Mouse (Mus musculus) CD4-positive, CD25-positive, alpha-beta regulatory T cell, adult 2 months (primary cell): Measurements from ENCODE around the gene Slc7a4.

Experiments
- DNase-seq: peaks from one replicate; pipeline ENCODE4 v3.0.0-alpha.2; 2012; ENCODE audit warnings: low read depth, low spot score

The Slc7a4 gene

DNA sequence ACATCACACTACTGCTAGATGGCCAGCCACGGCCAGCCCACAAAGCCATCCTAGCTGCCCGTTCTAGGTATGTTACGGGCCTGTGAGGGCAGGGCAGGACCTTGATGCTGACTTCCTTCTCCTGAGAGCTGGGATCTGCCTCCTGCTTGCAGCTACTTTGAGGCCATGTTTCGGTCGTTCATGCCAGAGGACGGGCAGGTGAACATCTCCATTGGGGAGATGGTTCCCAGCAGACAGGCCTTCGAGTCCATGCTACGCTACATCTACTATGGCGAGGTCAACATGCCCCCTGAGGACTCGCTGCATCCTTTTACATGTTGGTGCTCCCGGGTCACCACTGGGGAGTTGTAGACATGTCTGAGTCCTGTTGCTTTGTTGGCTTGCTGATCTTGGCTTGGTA lies 58.9 kb downstream of the Slc7a4 start:
- no peak for DNase-seq
